Mouse (Mus musculus): ENCODE data around the gene Fcho1.

DNA sequence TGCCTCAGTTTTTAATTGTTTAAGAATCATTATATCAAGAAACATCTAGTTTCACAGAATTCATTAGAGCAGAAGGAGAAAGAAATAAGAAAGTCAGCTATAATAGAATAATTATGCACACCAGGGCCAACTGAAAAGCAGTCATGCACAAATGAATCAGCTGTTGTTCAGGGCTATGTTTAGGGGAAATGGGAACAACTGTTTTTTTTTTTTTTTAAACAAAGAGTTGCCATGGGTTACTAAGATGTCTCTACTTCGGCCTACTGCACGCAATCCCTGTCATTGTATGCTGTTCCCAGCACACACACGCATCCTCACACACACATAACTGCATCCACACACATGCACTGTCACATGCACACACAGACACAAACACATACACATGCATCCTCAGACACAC, 33.3 kb upstream of the Fcho1 start:
- TF ChIP-seq GATA1 (IDR thresholded peaks at IDR 0.05; ENCODE audit: borderline replicate concordance, low read length) (no peak), CTCF (IDR thresholded peaks at IDR 0.05; ENCODE audit: low read depth, low read length) (no peak)

Measured in G1E (cell line).